Mouse (Mus musculus) urinary bladder, postnatal 14 days (tissue): Measurements from ENCODE around the gene Krt10.
A peak's percentile ranks its signal among the peaks of the same experiment; 100 is the strongest.

Experiments
- DNase-seq: peaks from one replicate; pipeline ENCODE4 v3.0.0; 2021; ENCODE audit warnings: low spot score

The Krt10 gene

DNA sequence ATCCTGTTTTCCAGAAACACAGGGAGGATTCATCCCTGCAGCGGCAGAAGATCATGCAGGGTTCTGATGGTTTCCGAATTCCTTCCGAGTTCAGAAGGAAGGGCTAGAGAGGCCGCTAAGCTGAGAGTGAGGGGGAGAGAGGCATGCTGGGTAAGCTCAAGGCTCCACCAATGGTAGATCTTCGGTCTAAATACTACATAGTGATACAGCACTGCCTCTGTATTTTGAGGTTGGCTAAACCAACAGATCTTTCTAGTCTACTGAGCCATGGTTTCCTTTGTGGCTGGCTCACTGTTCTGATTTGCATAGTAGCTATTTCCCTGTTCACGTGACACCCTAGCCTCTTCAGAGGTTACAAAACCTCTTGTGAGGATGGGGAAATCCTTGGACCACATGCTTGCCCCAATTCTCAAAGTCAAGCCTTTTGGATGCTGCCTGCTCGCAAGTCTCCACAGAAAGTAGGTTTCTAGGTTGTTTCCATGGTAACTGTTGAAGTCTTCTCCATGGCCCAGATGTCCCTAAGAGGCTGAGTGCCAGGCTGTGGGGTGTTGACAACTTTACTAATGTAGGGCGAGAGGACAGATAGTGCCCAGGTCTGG is 19.2 kb downstream of the Krt10 start:
- no peak for DNase-seq

- no peak for DNase-seq
These were observed 19.9 kb downstream of the Krt10 start for GRCm38 (mm10) chr11:99369229-99369628.

GRCm38 (mm10) chr11:99366791-99367190 is 22.4 kb downstream of the Krt10 start:
- peak; percentile 23 for DNase-seq

GRCm38 (mm10) chr11:99364412-99364811 is 24.8 kb downstream of the Krt10 start:
- peak; percentile 24 for DNase-seq

DNA sequence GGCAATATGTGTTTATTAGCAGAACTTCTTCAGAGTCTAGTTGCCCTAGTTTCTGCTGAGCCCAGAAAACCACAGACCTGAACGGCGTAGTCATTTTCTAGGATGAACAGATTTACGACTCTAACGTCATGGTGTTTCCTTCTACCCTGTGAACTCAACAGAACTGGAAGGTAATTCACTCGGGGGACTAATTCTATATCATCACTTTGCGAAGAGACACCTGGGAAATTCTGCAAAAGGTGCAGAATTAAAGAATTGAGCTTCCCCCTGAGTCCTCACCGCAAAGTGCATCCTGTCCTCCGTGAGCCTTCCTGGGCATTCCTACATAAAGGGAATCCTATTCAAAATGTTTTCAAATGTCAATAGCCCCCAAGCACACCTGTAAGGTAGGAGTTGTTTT is 27.7 kb downstream of the Krt10 start:
- no peak for DNase-seq

GRCm38 (mm10) chr11:99351004-99351403 is 38.2 kb downstream of the Krt10 start, which contains the start of gene Krt27:
Krt27 (minus strand) TSS chr11:99351104.
- DNase-seq = no peak

GRCm38 (mm10) chr11:99339299-99339847 is 49.8 kb downstream of the Krt10 start:
- DNase-seq = no peak

DNA sequence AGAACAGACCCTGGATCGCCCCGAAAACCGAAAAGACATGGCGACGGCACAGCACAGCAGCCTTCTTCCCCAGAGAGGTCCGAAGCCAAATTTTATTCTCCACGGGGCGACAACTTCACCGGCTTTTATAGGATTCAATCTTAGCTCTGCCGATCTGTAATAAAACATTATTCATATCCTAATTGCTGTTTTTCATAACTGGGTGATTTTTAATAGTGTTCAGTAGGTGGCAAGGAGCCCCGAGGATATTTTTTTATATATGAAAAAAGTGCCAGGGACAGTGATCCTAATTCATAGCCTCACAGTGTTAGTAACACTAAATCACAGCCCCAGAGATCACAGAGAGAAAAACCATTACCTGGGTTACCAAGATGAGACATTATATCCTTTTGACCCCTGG is 51.3 kb downstream of the Krt10 start, which contains the start of gene Krt26:
Gene Krt26, minus strand, starts transcription at position 101 of the 400 bp plus-strand sequence.
- DNase-seq = no peak
